Mouse (Mus musculus) leukemia stem cell, adult 10-12 weeks (primary cell): ENCODE measurements around the gene Eif4h. TPM values are rescaled to one million over a fixed set of nuclear protein-coding genes. Genes with fewer than 3 reads are reported as not detected.

ENCODE experiments used
- polyA plus RNA-seq: library from polyadenylated mRNA; stranded (reverse); fragments of >175 nt; gene quantifications from 2 replicates; pipeline ENCODE4 v1.2.3, GENCODE M21; 2012; ENCODE audit warnings: low replicate concordance

Eif4h gene
- 218 and 252 TPM in 2 replicates for polyA plus RNA-seq

GRCm38 (mm10) chr5:134639269-134639682 lies at the start of gene Eif4h:
Gene Eif4h (minus strand): TSS chr5:134639490.

DNA sequence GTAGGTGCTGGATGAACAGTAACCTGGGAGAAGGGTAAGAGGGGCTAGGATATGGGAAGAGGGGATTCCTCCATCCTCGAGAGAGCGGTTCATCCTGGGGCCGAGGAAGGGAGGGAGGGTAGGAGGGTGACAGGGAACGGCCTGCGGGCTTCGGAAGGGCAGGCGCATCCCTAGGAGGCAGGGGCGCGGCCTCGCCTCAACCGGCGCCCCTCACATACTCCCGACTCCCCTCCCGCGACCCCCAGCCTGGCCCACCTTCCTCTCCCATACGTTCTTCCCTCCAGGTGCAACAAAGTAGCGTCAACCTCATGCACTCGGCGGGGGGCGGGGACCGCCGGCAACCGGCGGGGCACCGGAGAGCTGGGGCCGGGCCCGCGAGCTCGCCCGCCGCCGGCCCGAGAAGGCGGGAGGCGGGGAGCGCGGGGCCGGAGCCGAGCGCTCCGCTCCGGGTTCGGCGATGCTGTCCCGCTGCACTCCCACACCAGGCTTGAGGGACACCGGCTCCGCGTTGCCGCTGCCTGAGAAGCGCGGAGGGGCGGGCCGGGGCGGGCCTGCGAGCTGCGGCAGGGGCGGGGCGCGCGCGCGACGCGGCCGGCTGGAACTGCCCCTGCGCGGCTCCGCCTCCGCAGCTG lies 48.9 kb upstream of the Eif4h start, which contains the start of gene Limk1:
Gene Limk1, minus strand, starts transcription at position 513 of the 632 bp plus-strand sequence.

GRCm38 (mm10) chr5:134614802-134615201 lies 24.5 kb downstream of the Eif4h start, which contains the start of gene Lat2:
Gene Lat2 (minus strand): TSS chr5:134615025.

DNA sequence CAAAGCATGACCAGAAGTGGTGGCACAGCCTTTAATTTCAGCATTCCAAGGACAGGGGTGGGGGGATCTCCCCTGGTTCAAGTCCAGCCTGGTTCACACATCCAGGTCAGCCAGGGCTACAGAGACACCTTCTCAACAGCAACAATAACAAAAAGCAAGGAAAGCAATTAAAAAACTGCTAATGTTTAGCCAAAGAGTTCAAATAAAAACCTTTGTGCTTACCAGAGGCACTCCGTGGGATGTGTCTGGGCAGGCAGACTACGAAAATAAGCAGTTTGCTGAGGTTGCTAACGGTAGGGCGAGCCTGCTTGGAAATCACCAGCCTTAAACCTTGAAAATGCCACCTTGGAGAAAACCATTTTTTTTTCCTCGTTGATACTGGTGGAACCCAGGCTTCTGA lies 58.1 kb downstream of the Eif4h start, which contains the start of gene Rfc2:
Gene Rfc2, plus strand, starts transcription at position 221 of the 400 bp plus-strand sequence.

Other genes starting within 250 kb of the Eif4h start
- 9.3 and 60.4 TPM in 2 replicates for gene Gtf2ird1, start 182.8 kb downstream of the Eif4h start, polyA plus RNA-seq
- gene Clip2, start 87.1 kb downstream of the Eif4h start, polyA plus RNA-seq, result 5.9 and 13.5 TPM in 2 replicates
- gene Syna, start 79.3 kb downstream of the Eif4h start, polyA plus RNA-seq, result 0.11 TPM in 1 of 2 replicates, not detected in the other
- 24.2 and 24.9 TPM in 2 replicates for gene Rfc2, start 58.1 kb downstream of the Eif4h start, polyA plus RNA-seq
- 6.0 and 16.5 TPM in 2 replicates for gene Lat2, start 24.5 kb downstream of the Eif4h start, polyA plus RNA-seq
- gene Limk1, start 49.1 kb upstream of the Eif4h start, polyA plus RNA-seq, result 15.7 and 22.5 TPM in 2 replicates
- gene Eln, start 107.8 kb upstream of the Eif4h start, polyA plus RNA-seq, result 1.7 and 3.4 TPM in 2 replicates